Mouse (Mus musculus) hindbrain, embryonic 11.5 days (tissue): ENCODE measurements at regions not wholly inside any gene's neighbourhood (a gene's known extent, or its start where the extent isn't known, plus 50 kb on each side); places are given as distances from the start of the nearest gene placed in this dataset.

Experiments used
- ATAC-seq: fragments of 200-750 bp; cut with Nextera tagmentation; 2 replicates; pipeline ENCODE4 v1.8.0; 2017; ENCODE audit warnings: mild to moderate bottlenecking, moderate TSS enrichment, moderate library complexity; ENCODE audit not compliant: low FRiP score
- DNase-seq: peaks from one replicate; pipeline ENCODE4 v3.0.0-alpha.2; 2015; ENCODE audit warnings: low spot score
- H3K27ac ChIP-seq: fragments of 300-500 bp; sonication (generic); 2 replicates; pipeline ENCODE4 v1.5.1; 2014; ENCODE audit warnings: mild to moderate bottlenecking, low read depth, low read length
- H3K27me3 ChIP-seq: fragments of 300-500 bp; sonication (generic); 2 replicates; pipeline ENCODE4 v1.6.1; 2014; ENCODE audit warnings: mild to moderate bottlenecking, low read length, moderate library complexity, mixed read lengths; ENCODE audit not compliant: control insufficient read depth, insufficient read depth
- H3K36me3 ChIP-seq: fragments of 300-500 bp; sonication (generic); 2 replicates; pipeline ENCODE4 v1.6.1; 2014; ENCODE audit warnings: mild to moderate bottlenecking, low read length, moderate library complexity, mixed read lengths; ENCODE audit not compliant: control insufficient read depth, insufficient read depth
- H3K4me1 ChIP-seq: fragments of 300-500 bp; sonication (generic); replicated peaks from 2 replicates; pipeline ENCODE4 v1.6.1; 2014; ENCODE audit warnings: low read length, mixed read lengths; ENCODE audit not compliant: control insufficient read depth, insufficient read depth
- H3K4me2 ChIP-seq: fragments of 300-500 bp; sonication (generic); replicated peaks from 2 replicates; pipeline ENCODE4 v1.6.1; 2014; ENCODE audit warnings: mild to moderate bottlenecking, low read depth, low read length
- H3K4me3 ChIP-seq: fragments of 300-500 bp; sonication (generic); 2 replicates; pipeline ENCODE4 v1.5.1; 2014; ENCODE audit warnings: low read depth, low read length
- H3K9ac ChIP-seq: fragments of 300-500 bp; sonication (generic); 2 replicates; pipeline ENCODE4 v1.6.1; 2014; ENCODE audit warnings: low read depth, low read length
- H3K9me3 ChIP-seq: fragments of 300-500 bp; sonication (generic); 2 replicates; pipeline ENCODE4 v1.6.1; 2016; ENCODE audit warnings: low read length; ENCODE audit not compliant: control insufficient read depth
- WGBS: fragments of 180-500 bp; shearing (Covaris S2); extraction: QIAGEN DNeasy Blood & Tissue Kit; methylation state at CpG from one replicate; pipeline ENCODE4 v1.1.7; 2014; 5-methylcytosine and 5-hydroxymethylcytosine counted together

- no peak overlapping the region for H3K4me2 ChIP-seq
- ATAC-seq (no peak), DNase-seq (no peak)
- no peak overlapping the region for H3K27ac ChIP-seq
- no peaks in the 10 kb centered on the region for H3K4me1 ChIP-seq
- H3K9ac ChIP-seq = no peak overlapping the region
- H3K36me3 ChIP-seq = no peaks in the 10 kb centered on the region
- H3K27me3 ChIP-seq = no peaks in the 10 kb centered on the region
- H3K4me3 ChIP-seq = no peak overlapping the region
- WGBS = 90% methylated on average over 9 of the region's 9 CpGs
- H3K9me3 ChIP-seq = no peaks in the 10 kb centered on the region
These were observed 301.1 kb downstream of the Xpnpep1 start for GRCm38 (mm10) chr19:52738946-52739345.

DNA sequence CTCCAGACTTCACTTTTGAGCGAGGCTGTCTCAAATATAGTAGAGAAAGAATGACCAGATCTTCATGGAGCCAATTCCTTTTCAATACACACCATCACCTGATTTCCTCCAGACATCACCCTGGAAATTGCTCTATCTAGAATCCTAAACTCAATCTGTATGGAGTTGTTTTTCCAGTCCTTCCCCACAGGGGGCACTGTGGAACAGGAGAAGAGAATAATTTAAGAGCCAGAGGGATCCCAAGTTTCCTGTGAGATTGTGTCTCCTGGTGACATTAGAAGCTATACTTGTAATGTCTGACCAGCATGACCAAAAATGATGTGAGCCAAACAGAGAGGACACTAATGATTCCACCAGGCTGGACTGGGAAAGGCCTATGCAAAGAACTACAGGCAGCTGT is 318.2 kb downstream of the Xpnpep1 start:
- 19% methylated on average over 1 of the region's 1 CpGs for WGBS
- no peaks in the 10 kb centered on the region for H3K27me3 ChIP-seq
- DNase-seq = peak; percentile 15
- ATAC-seq = no peak
- no peak overlapping the region for H3K27ac ChIP-seq
- H3K9me3 ChIP-seq = no peaks in the 10 kb centered on the region
- no peaks in the 10 kb centered on the region for H3K4me1 ChIP-seq
- no peak overlapping the region for H3K4me2 ChIP-seq
- no peak overlapping the region for H3K9ac ChIP-seq
- no peak overlapping the region for H3K4me3 ChIP-seq
- no peaks in the 10 kb centered on the region for H3K36me3 ChIP-seq

DNA sequence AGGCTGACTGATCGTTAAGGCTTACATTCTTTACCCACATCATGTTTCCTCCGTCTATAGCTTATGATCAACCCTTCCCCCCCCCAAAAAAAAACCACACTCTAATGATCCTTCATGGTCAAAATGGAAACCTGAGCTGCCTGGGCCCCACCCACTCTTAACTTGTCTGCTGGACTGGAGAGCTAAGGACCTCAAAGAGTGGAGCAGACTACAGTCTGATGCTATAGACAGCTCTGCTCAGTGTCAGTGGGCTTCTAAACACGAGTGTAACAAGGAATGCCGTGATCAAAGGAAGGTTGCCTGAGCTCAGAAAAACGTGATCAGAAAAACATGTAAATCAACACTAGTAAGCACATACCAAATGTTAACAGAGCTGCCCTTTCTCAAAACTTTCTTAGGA is 324.7 kb downstream of the Xpnpep1 start:
- no peaks in the 10 kb centered on the region for H3K9me3 ChIP-seq
- H3K4me1 ChIP-seq = no peaks in the 10 kb centered on the region
- H3K27ac ChIP-seq = no peak overlapping the region
- H3K4me3 ChIP-seq = no peak overlapping the region
- no peaks in the 10 kb centered on the region for H3K27me3 ChIP-seq
- WGBS = 73% methylated on average over 5 of the region's 5 CpGs
- H3K36me3 ChIP-seq = no peaks in the 10 kb centered on the region
- H3K4me2 ChIP-seq = no peak overlapping the region
- no peak overlapping the region for H3K9ac ChIP-seq
- ATAC-seq = no peak
- no peak for DNase-seq

- no peaks in the 10 kb centered on the region for H3K4me1 ChIP-seq
- H3K27me3 ChIP-seq = no peaks in the 10 kb centered on the region
- WGBS = 87% methylated on average over 1 of the region's 1 CpGs
- no peak overlapping the region for H3K27ac ChIP-seq
- H3K36me3 ChIP-seq = no peaks in the 10 kb centered on the region
- no peak overlapping the region for H3K4me3 ChIP-seq
- H3K9me3 ChIP-seq = no peaks in the 10 kb centered on the region
- DNase-seq (no peak), ATAC-seq (no peak)
- H3K4me2 ChIP-seq = no peak overlapping the region
- no peak overlapping the region for H3K9ac ChIP-seq
These were observed 332.3 kb downstream of the Xpnpep1 start for GRCm38 (mm10) chr19:52707679-52708078.

GRCm38 (mm10) chr19:52661009-52661408 is 379.0 kb downstream of the Xpnpep1 start:
- Histone ChIP-seq H3K27me3 (no peaks in the 10 kb centered on the region), H3K4me1 (no peaks in the 10 kb centered on the region), H3K9ac (no peak overlapping the region), H3K36me3 (no peaks in the 10 kb centered on the region), H3K27ac (no peak overlapping the region), H3K4me2 (no peak overlapping the region), H3K9me3 (no peaks in the 10 kb centered on the region), H3K4me3 (no peak overlapping the region)
- ATAC-seq (no peak), DNase-seq (no peak)
- WGBS = 80% methylated on average over 5 of the region's 5 CpGs

GRCm38 (mm10) chr19:52647066-52648046 is 383.3 kb downstream of the Ins1 start:
- Histone ChIP-seq H3K9ac (no peak overlapping the region), H3K27me3 (no peaks in the 10 kb centered on the region), H3K4me2 (no peak overlapping the region), H3K4me3 (no peak overlapping the region), H3K9me3 (no peaks in the 10 kb centered on the region), H3K27ac (no peak overlapping the region), H3K4me1 (no peaks in the 10 kb centered on the region), H3K36me3 (no peaks in the 10 kb centered on the region)
- ATAC-seq (peak; percentile 80), DNase-seq (peak; percentile 6)
- 64% methylated on average over 17 of the region's 17 CpGs for WGBS

- H3K4me3 ChIP-seq = no peak overlapping the region
- ATAC-seq = no peak
- no peaks in the 10 kb centered on the region for H3K9me3 ChIP-seq
- H3K36me3 ChIP-seq = no peaks in the 10 kb centered on the region
- no peak for DNase-seq
- 51% methylated on average over 5 of the region's 5 CpGs for WGBS
- H3K4me2 ChIP-seq = no peak overlapping the region
- no peaks in the 10 kb centered on the region for H3K27me3 ChIP-seq
- H3K4me1 ChIP-seq = no peaks in the 10 kb centered on the region
- H3K27ac ChIP-seq = no peak overlapping the region
- H3K9ac ChIP-seq = no peak overlapping the region
These were observed 376.1 kb downstream of the Ins1 start for GRCm38 (mm10) chr19:52640228-52640627.

DNA sequence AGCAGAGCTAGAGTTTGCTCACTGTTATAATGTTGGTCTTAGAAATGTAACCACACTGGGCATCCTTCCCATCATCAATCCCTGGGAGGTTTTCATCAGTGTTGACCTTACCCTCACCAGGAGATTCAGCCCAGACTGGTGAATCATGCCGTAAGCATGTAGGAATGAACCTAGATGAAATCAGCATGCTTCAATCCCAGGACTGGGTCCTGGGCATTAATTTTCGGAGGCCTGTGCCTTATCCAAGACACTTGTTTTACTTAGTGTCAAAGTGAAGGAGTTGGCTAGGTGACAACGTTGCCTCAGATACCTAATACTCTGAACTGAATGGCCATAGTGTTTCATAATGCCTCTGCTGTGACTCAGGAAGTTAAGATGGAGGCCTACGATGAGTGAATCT is 368.4 kb downstream of the Ins1 start:
- no peaks in the 10 kb centered on the region for H3K27me3 ChIP-seq
- no peaks in the 10 kb centered on the region for H3K36me3 ChIP-seq
- no peak overlapping the region for H3K27ac ChIP-seq
- H3K4me3 ChIP-seq = no peak overlapping the region
- ATAC-seq (no peak), DNase-seq (no peak)
- H3K4me1 ChIP-seq = no peaks in the 10 kb centered on the region
- 87% methylated on average over 4 of the region's 4 CpGs for WGBS
- H3K4me2 ChIP-seq = no peak overlapping the region
- H3K9me3 ChIP-seq = no peaks in the 10 kb centered on the region
- H3K9ac ChIP-seq = no peak overlapping the region

GRCm38 (mm10) chr19:52624310-52624709 is 360.2 kb downstream of the Ins1 start:
- Histone ChIP-seq H3K27me3 (no peaks in the 10 kb centered on the region), H3K4me2 (no peak overlapping the region), H3K27ac (no peak overlapping the region), H3K36me3 (no peaks in the 10 kb centered on the region), H3K4me3 (no peak overlapping the region), H3K4me1 (no peaks in the 10 kb centered on the region), H3K9me3 (no peaks in the 10 kb centered on the region), H3K9ac (no peak overlapping the region)
- WGBS = 72% methylated on average over 5 of the region's 5 CpGs
- no peak for ATAC-seq
- DNase-seq = no peak
